Mouse (Mus musculus) midbrain, embryonic 16.5 days (tissue): Measurements from ENCODE around the gene Carm1. TPM values are rescaled to one million over a fixed set of nuclear protein-coding genes. Genes with fewer than 3 reads are reported as not detected.
A peak's percentile ranks its signal among the peaks of the same experiment; 100 is the strongest.

Experiments
- ATAC-seq: fragments of 200-750 bp; cut with Nextera tagmentation; 2 replicates; pipeline ENCODE4 v1.8.0; 2017; ENCODE audit warnings: moderate TSS enrichment
- H3K27ac ChIP-seq: fragments of 300-500 bp; sonication (generic); 2 replicates; pipeline ENCODE4 v1.5.1; 2014; ENCODE audit warnings: mild to moderate bottlenecking, low read length, mixed read lengths
- H3K27me3 ChIP-seq: fragments of 300-500 bp; sonication (generic); 2 replicates; pipeline ENCODE4 v1.6.1; 2014; ENCODE audit warnings: low read depth, low read length, mixed read lengths; ENCODE audit not compliant: control insufficient read depth, insufficient read depth
- H3K36me3 ChIP-seq: fragments of 300-500 bp; sonication (generic); 2 replicates; pipeline ENCODE4 v1.6.1; 2014; ENCODE audit warnings: mild to moderate bottlenecking, low read length, moderate library complexity, mixed read lengths; ENCODE audit not compliant: control insufficient read depth, insufficient read depth
- H3K4me1 ChIP-seq: fragments of 300-500 bp; sonication (generic); 2 replicates; pipeline ENCODE4 v1.6.1; 2014; ENCODE audit warnings: mild to moderate bottlenecking, low read length, mixed read lengths; ENCODE audit not compliant: control insufficient read depth, insufficient read depth
- H3K4me2 ChIP-seq: fragments of 300-500 bp; sonication (generic); 2 replicates; pipeline ENCODE4 v1.6.1; 2014; ENCODE audit warnings: mild to moderate bottlenecking, low read length, mixed read lengths
- H3K4me3 ChIP-seq: fragments of 300-500 bp; sonication (generic); 2 replicates; pipeline ENCODE4 v1.5.1; 2014; ENCODE audit warnings: low read depth, mild to moderate bottlenecking, low read length, moderate library complexity, mixed read lengths
- H3K9ac ChIP-seq: fragments of 300-500 bp; sonication (generic); 2 replicates; pipeline ENCODE4 v1.6.1; 2014; ENCODE audit warnings: low read depth, low read length, mixed read lengths
- H3K9me3 ChIP-seq: fragments of 300-500 bp; sonication (generic); replicated peaks from 2 replicates; pipeline ENCODE4 v1.6.1; 2014; ENCODE audit warnings: mild to moderate bottlenecking, low read length, mixed read lengths; ENCODE audit not compliant: control insufficient read depth, poor library complexity, severe bottlenecking
- WGBS: fragments of 180-500 bp; shearing (Covaris S2); extraction: QIAGEN DNeasy Blood & Tissue Kit; methylation state at CpG from one replicate; pipeline ENCODE4 v1.1.7; 2014; 5-methylcytosine and 5-hydroxymethylcytosine counted together
- polyA plus RNA-seq: library from polyadenylated mRNA; unstranded; fragments of >200 nt; fragmentation: Nextera tagmentation; extraction: Ambion mirVana; gene quantifications from 2 replicates; pipeline ENCODE4 v1.2.1, GENCODE M21; 2015

Gene Carm1
- polyA plus RNA-seq, 1 experiment from 2014 or later: 22.5 TPM

GRCm38 (mm10) chr9:21578226-21578625 lies 31.5 kb downstream of the Carm1 start:
- Histone ChIP-seq H3K36me3 (peaks cover 36% of the 10 kb centered on the region), H3K4me3 (no peak overlapping the region), H3K27me3 (no peaks in the 10 kb centered on the region), H3K27ac (no peak overlapping the region), H3K4me2 (no peak overlapping the region), H3K4me1 (no peaks in the 10 kb centered on the region), H3K9ac (no peak overlapping the region), H3K9me3 (no peaks in the 10 kb centered on the region)
- no peak for ATAC-seq
- 46% methylated on average over 3 of the region's 3 CpGs for WGBS

GRCm38 (mm10) chr9:21585401-21585800 lies 38.7 kb downstream of the Carm1 start:
- no peaks in the 10 kb centered on the region for H3K4me1 ChIP-seq
- no peak overlapping the region for H3K4me2 ChIP-seq
- peaks cover 44% of the 10 kb centered on the region for H3K36me3 ChIP-seq
- H3K27me3 ChIP-seq: no peaks in the 10 kb centered on the region
- H3K27ac ChIP-seq: no peak overlapping the region
- no peaks in the 10 kb centered on the region for H3K9me3 ChIP-seq
- H3K9ac ChIP-seq: no peak overlapping the region
- H3K4me3 ChIP-seq: no peak overlapping the region
- no peak for ATAC-seq
- 89% methylated on average over 1 of the region's 1 CpGs for WGBS

- Histone ChIP-seq H3K27me3 (no peaks in the 10 kb centered on the region), H3K4me2 (no peak overlapping the region), H3K36me3 (peaks cover 42% of the 10 kb centered on the region), H3K9me3 (no peaks in the 10 kb centered on the region), H3K27ac (no peak overlapping the region), H3K4me3 (no peak overlapping the region), H3K9ac (no peak overlapping the region), H3K4me1 (peaks cover 10% of the 10 kb centered on the region)
- ATAC-seq: no peak
- 87% methylated on average over 23 of the region's 23 CpGs for WGBS
These were observed 41.1 kb downstream of the Carm1 start for GRCm38 (mm10) chr9:21587678-21588349.

GRCm38 (mm10) chr9:21588350-21588749 lies 41.7 kb downstream of the Carm1 start:
- ATAC-seq: no peak
- Histone ChIP-seq H3K4me3 (no peak overlapping the region), H3K27me3 (no peaks in the 10 kb centered on the region), H3K4me1 (peaks cover 10% of the 10 kb centered on the region), H3K9ac (no peak overlapping the region), H3K27ac (no peak overlapping the region), H3K4me2 (no peak overlapping the region), H3K9me3 (no peaks in the 10 kb centered on the region), H3K36me3 (peaks cover 39% of the 10 kb centered on the region)
- WGBS: 89% methylated on average over 8 of the region's 8 CpGs

- no peak overlapping the region for H3K4me2 ChIP-seq
- no peak overlapping the region for H3K4me3 ChIP-seq
- no peaks in the 10 kb centered on the region for H3K27me3 ChIP-seq
- peaks cover 21% of the 10 kb centered on the region for H3K4me1 ChIP-seq
- H3K9me3 ChIP-seq: no peaks in the 10 kb centered on the region
- H3K27ac ChIP-seq: no peak overlapping the region
- no peak for ATAC-seq
- 92% methylated on average over 5 of the region's 5 CpGs for WGBS
- H3K36me3 ChIP-seq: peaks cover 34% of the 10 kb centered on the region
- H3K9ac ChIP-seq: no peak overlapping the region
These were observed 42.8 kb downstream of the Carm1 start for GRCm38 (mm10) chr9:21589538-21589937.

- peak overlapping the region; percentile 95 for H3K4me2 ChIP-seq
- no peak overlapping the region for H3K4me3 ChIP-seq
- H3K4me1 ChIP-seq: peaks cover 28% of the 10 kb centered on the region
- H3K36me3 ChIP-seq: peaks cover 36% of the 10 kb centered on the region
- ATAC-seq: no peak
- no peaks in the 10 kb centered on the region for H3K9me3 ChIP-seq
- WGBS: 84% methylated on average over 6 of the region's 6 CpGs
- no peak overlapping the region for H3K9ac ChIP-seq
- H3K27ac ChIP-seq: no peak overlapping the region
- H3K27me3 ChIP-seq: no peaks in the 10 kb centered on the region
These were observed 44.6 kb downstream of the Carm1 start for GRCm38 (mm10) chr9:21591127-21591830.

GRCm38 (mm10) chr9:21591831-21592702 lies 45.4 kb downstream of the Carm1 start:
- Histone ChIP-seq H3K4me3 (peak overlapping the region; percentile 98), H3K9me3 (no peaks in the 10 kb centered on the region), H3K27ac (peak overlapping the region; percentile 82), H3K36me3 (peaks cover 29% of the 10 kb centered on the region), H3K27me3 (no peaks in the 10 kb centered on the region), H3K4me2 (peak overlapping the region; percentile 95), H3K9ac (peak overlapping the region; percentile 66), H3K4me1 (peaks cover 28% of the 10 kb centered on the region)
- ATAC-seq: peak; percentile 83
- WGBS: 22% methylated on average over 17 of the region's 17 CpGs

- Histone ChIP-seq H3K27me3 (no peaks in the 10 kb centered on the region), H3K27ac (peak within 1 kb of the TSS; percentile 86), H3K9me3 (no peaks in the 10 kb centered on the region), H3K4me3 (peak within 1 kb of the TSS; percentile 98), H3K9ac (peak within 1 kb of the TSS; percentile 87), H3K36me3 (peaks cover 24% of the 10 kb centered on the region), H3K4me1 (peaks cover 28% of the 10 kb centered on the region), H3K4me2 (peak within 1 kb of the TSS; percentile 95)
- WGBS: 0% methylated on average over 30 of the region's 30 CpGs
- ATAC-seq: peak; percentile 93
These were observed 46.0 kb downstream of the Carm1 start, which contains the start of the genes Timm29 and Yipf2 for GRCm38 (mm10) chr9:21592703-21593121. TSS of gene Timm29 (plus strand) at chr9:21592722. TSS of gene Yipf2 (minus strand) at chr9:21592828.
